Mouse (Mus musculus) ZHBTc4 (cell line): Measurements from ENCODE around the gene Arl8a.
"Not testable (repeated sequence)": the region's sequence is repeated elsewhere in the genome, so short reads cannot be mapped to it uniquely, and the experiment has no call there.

Source experiments
- DNase-seq: peaks from one replicate; pipeline ENCODE4 v3.0.0-alpha.2; 2011; ENCODE audit warnings: low read depth, low spot score

Arl8a gene

GRCm38 (mm10) chr1:135169556-135170224, 23.1 kb downstream of the Arl8a start:
- DNase-seq: no peak

GRCm38 (mm10) chr1:135170299-135170698, 23.7 kb downstream of the Arl8a start:
- DNase-seq: no peak

GRCm38 (mm10) chr1:135171202-135171601, 24.6 kb downstream of the Arl8a start:
- DNase-seq: no peak

GRCm38 (mm10) chr1:135171984-135172383, 25.4 kb downstream of the Arl8a start:
- DNase-seq: peak; percentile 88

- DNase-seq: no peak
Measured at GRCm38 (mm10) chr1:135173311-135173710, 26.7 kb downstream of the Arl8a start.

- DNase-seq: no peak
Measured at GRCm38 (mm10) chr1:135175176-135175575, 28.6 kb downstream of the Arl8a start.

GRCm38 (mm10) chr1:135177724-135178123, 31.1 kb downstream of the Arl8a start:
- no peak for DNase-seq

- DNase-seq: no peak
Measured at GRCm38 (mm10) chr1:135178863-135179262, 32.2 kb downstream of the Arl8a start.

- DNase-seq: no peak
Measured at GRCm38 (mm10) chr1:135180830-135181229, 34.2 kb downstream of the Arl8a start.

GRCm38 (mm10) chr1:135181275-135181674, 34.7 kb downstream of the Arl8a start:
- no peak for DNase-seq

- DNase-seq: no peak
Measured at GRCm38 (mm10) chr1:135181880-135182623, 35.4 kb downstream of the Arl8a start.

- no peak for DNase-seq
Measured at GRCm38 (mm10) chr1:135182975-135183374, 36.4 kb downstream of the Arl8a start.

- DNase-seq: no peak
Measured at GRCm38 (mm10) chr1:135183448-135183847, 36.8 kb downstream of the Arl8a start.

GRCm38 (mm10) chr1:135183941-135184570, 37.4 kb downstream of the Arl8a start:
- peak; percentile 64 for DNase-seq

- peak; percentile 94 for DNase-seq
Measured at GRCm38 (mm10) chr1:135185936-135186335, 39.3 kb downstream of the Arl8a start.

- no peak for DNase-seq
Measured at GRCm38 (mm10) chr1:135186427-135186826, 39.8 kb downstream of the Arl8a start.

GRCm38 (mm10) chr1:135187016-135187415, 40.4 kb downstream of the Arl8a start:
- DNase-seq: not testable (repeated sequence)

- DNase-seq: no peak
Measured at GRCm38 (mm10) chr1:135188197-135188596, 41.6 kb downstream of the Arl8a start.

GRCm38 (mm10) chr1:135189186-135189585, 42.6 kb downstream of the Arl8a start:
- DNase-seq: no peak

GRCm38 (mm10) chr1:135194335-135194734, 47.7 kb downstream of the Arl8a start:
- DNase-seq: peak; percentile 62

GRCm38 (mm10) chr1:135195907-135196440, 49.4 kb downstream of the Arl8a start:
- peak; percentile 77 for DNase-seq

GRCm38 (mm10) chr1:135198412-135198811, 51.8 kb downstream of the Arl8a start:
- DNase-seq: peak; percentile 64
